Mouse (Mus musculus): ENCODE measurements around the gene Ubp1. TPM values are rescaled to one million over a fixed set of nuclear protein-coding genes. Genes with fewer than 3 reads are reported as not detected.

Ubp1 gene
- total and polyA plus RNA-seq, 3 experiments, result 25.7 to 33.9 (median 26.0) TPM

- no peaks in the 10 kb centered on the region for H3K4me1 ChIP-seq (ENCODE audit: control insufficient read depth, insufficient read depth, low read length)
- intact Hi-C loops (cut with DNase I), result no loop called here
- no peak for DNase-seq
- no peaks in the 10 kb centered on the region for H3K27me3 ChIP-seq (ENCODE audit: control insufficient read depth, insufficient read depth, low read length)
- H3K79me2 ChIP-seq (replicated peaks; ENCODE audit: control insufficient read depth, insufficient read depth, low read length), result no peaks in the 10 kb centered on the region
- no peak overlapping the region for H3K9ac ChIP-seq (ENCODE audit: low read depth, low read length)
- H3K36me3 ChIP-seq (ENCODE audit: control insufficient read depth, insufficient read depth, low read length), result no peaks in the 10 kb centered on the region; the same call in 1 of the 2 replicates
- no peak overlapping the region for H3K27ac ChIP-seq
- H3K4me3 ChIP-seq, result no peak overlapping the region
- TF ChIP-seq CTCF (IDR thresholded peaks at IDR 0.05) (no peak), EP300 (IDR thresholded peaks at IDR 0.05; ENCODE audit: insufficient read depth, low read depth, low read length) (no peak), POLR2A (IDR thresholded peaks at IDR 0.05; ENCODE audit: insufficient read depth, low read depth, low read length) (no peak)
Measured at GRCm38 (mm10) chr9:113963718-113964117, 33.0 kb downstream of the Ubp1 start.

DNA sequence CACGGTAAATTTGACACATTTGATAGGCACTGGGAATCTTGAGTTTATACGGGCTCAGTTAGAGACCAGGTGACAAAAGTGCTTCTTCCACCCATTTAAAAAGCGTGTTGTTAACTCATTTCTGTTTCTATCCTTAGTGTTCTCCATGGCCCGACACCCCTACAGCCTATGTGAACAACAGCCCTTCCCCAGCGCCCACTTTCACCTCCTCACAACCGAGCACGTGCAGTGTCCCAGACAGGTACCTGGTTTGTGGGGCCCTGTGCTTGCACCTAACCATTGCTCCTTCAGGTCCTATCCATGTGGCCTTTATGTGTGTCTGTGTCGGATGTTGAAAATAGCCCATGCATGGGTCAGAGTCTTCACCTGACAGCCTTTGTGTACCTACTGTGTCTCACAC, 33.7 kb downstream of the Ubp1 start:
- TF ChIP-seq CTCF (IDR thresholded peaks at IDR 0.05), result no peak
- intact Hi-C loops (cut with DNase I), result no loop called here
- no peak overlapping the region for H3K27ac ChIP-seq
- DNase-seq, result no peak
- no peaks in the 10 kb centered on the region for H3K27me3 ChIP-seq (ENCODE audit: control insufficient read depth, insufficient read depth, low read length)
- no peaks in the 10 kb centered on the region; the same call in 1 of the 2 replicates for H3K36me3 ChIP-seq (ENCODE audit: control insufficient read depth, insufficient read depth, low read length)
- H3K4me1 ChIP-seq (ENCODE audit: control insufficient read depth, insufficient read depth, low read length), result no peaks in the 10 kb centered on the region
- WGBS, result 92% methylated on average over 8 of the region's 8 CpGs
- H3K79me2 ChIP-seq (replicated peaks; ENCODE audit: control insufficient read depth, insufficient read depth, low read length), result no peaks in the 10 kb centered on the region
- H3K9ac ChIP-seq (ENCODE audit: low read depth, low read length), result no peak overlapping the region
- H3K4me3 ChIP-seq, result no peak overlapping the region

DNA sequence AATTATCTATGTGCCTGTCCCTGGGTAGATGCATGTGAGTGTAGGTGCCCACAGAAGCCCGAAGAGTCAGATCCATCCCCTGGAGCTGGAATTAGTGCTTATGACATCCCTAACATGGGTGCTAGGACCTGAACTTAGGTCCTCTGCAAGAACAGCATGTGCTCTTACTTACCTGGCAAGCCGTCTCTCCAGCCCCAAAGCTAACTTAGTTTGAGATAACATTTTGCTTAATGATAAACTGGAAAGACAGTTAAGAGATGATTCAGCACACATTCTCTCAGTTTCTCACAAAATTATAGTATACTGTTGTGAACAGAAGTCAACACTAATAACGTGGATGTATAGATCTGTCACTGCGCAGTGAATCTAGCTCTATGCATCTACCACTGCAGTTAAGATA, 36.1 kb downstream of the Ubp1 start:
- TF ChIP-seq POLR2A (IDR thresholded peaks at IDR 0.05; ENCODE audit: insufficient read depth, low read depth, low read length) (no peak), CTCF (IDR thresholded peaks at IDR 0.05) (no peak), EP300 (IDR thresholded peaks at IDR 0.05; ENCODE audit: insufficient read depth, low read depth, low read length) (no peak)
- Histone ChIP-seq H3K27me3 (ENCODE audit: control insufficient read depth, insufficient read depth, low read length) (no peaks in the 10 kb centered on the region), H3K27ac (no peak overlapping the region), H3K36me3 (ENCODE audit: control insufficient read depth, insufficient read depth, low read length) (no peaks in the 10 kb centered on the region), H3K79me2 (replicated peaks; ENCODE audit: control insufficient read depth, insufficient read depth, low read length) (no peaks in the 10 kb centered on the region; the same call in 1 of the 2 replicates), H3K9ac (ENCODE audit: low read depth, low read length) (no peak overlapping the region), H3K4me3 (no peak overlapping the region), H3K4me1 (ENCODE audit: control insufficient read depth, insufficient read depth, low read length) (no peaks in the 10 kb centered on the region)
- no peak for DNase-seq
- intact Hi-C loops (cut with DNase I), result no loop called here
- WGBS, result 89% methylated on average over 4 of the region's 4 CpGs

GRCm38 (mm10) chr9:113968967-113969366, 38.2 kb downstream of the Ubp1 start:
- 80% methylated on average over 7 of the region's 7 CpGs for WGBS
- intact Hi-C loops (cut with DNase I), result no loop called here
- DNase-seq, result no peak
- Histone ChIP-seq H3K27me3 (ENCODE audit: control insufficient read depth, insufficient read depth, low read length) (no peaks in the 10 kb centered on the region), H3K79me2 (replicated peaks; ENCODE audit: control insufficient read depth, insufficient read depth, low read length) (no peaks in the 10 kb centered on the region; the same call in 1 of the 2 replicates), H3K4me3 (no peak overlapping the region), H3K27ac (no peak overlapping the region), H3K36me3 (ENCODE audit: control insufficient read depth, insufficient read depth, low read length) (no peaks in the 10 kb centered on the region), H3K9ac (ENCODE audit: low read depth, low read length) (no peak overlapping the region), H3K4me1 (ENCODE audit: control insufficient read depth, insufficient read depth, low read length) (no peaks in the 10 kb centered on the region)
- no peak for TF ChIP-seq EP300 (IDR thresholded peaks at IDR 0.05; ENCODE audit: insufficient read depth, low read depth, low read length)
- no peak for TF ChIP-seq POLR2A (IDR thresholded peaks at IDR 0.05; ENCODE audit: insufficient read depth, low read depth, low read length)
- TF ChIP-seq CTCF (IDR thresholded peaks at IDR 0.05), result no peak

DNA sequence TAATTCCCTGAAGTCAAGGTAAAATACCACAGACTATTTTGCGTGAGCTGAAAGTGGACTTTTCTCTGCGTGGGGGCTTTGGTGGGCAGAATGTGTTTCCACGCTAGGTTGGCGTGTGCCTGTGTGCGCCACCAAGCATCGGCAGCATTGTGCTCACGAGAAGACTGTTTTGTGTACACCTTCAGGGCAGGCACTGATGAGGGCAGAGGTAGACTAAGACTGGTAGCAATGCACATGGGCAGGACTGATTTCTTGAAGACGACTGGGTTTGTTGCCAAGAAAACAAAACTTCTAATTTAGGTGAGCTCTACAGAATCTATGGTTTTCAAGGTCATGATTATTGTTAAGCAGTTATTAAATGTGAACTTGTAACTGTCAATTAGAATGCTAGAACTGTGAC, 38.7 kb downstream of the Ubp1 start:
- Histone ChIP-seq H3K27me3 (ENCODE audit: control insufficient read depth, insufficient read depth, low read length) (no peaks in the 10 kb centered on the region), H3K4me1 (ENCODE audit: control insufficient read depth, insufficient read depth, low read length) (no peaks in the 10 kb centered on the region), H3K36me3 (ENCODE audit: control insufficient read depth, insufficient read depth, low read length) (no peaks in the 10 kb centered on the region), H3K79me2 (replicated peaks; ENCODE audit: control insufficient read depth, insufficient read depth, low read length) (no peaks in the 10 kb centered on the region; the same call in 1 of the 2 replicates), H3K9ac (ENCODE audit: low read depth, low read length) (no peak overlapping the region), H3K4me3 (no peak overlapping the region), H3K27ac (no peak overlapping the region)
- TF ChIP-seq EP300 (IDR thresholded peaks at IDR 0.05; ENCODE audit: insufficient read depth, low read depth, low read length) (no peak), CTCF (IDR thresholded peaks at IDR 0.05) (no peak), POLR2A (IDR thresholded peaks at IDR 0.05; ENCODE audit: insufficient read depth, low read depth, low read length) (no peak)
- 94% methylated on average over 8 of the region's 8 CpGs for WGBS
- intact Hi-C loops (cut with DNase I), result no loop called here
- DNase-seq, result no peak

DNA sequence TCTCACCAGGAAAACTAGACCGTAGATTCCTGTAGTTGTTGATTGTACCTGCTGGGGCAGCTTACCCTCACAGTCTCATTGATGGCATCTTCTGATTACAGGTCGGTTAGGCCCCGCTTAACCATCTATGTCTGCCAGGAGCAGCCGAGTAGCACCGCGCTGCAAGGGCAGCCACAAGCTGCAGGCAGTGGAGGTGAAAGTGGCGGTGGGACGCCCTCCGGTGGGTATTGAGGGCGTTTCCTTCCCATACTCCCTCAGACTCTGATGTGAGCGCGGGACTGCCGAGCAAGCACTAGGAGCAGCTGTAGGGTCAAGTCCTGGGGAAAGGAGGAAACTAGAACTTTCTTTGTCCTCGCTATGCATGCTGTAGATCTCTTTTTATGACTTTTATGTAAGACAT, 39.3 kb downstream of the Ubp1 start:
- H3K36me3 ChIP-seq (ENCODE audit: control insufficient read depth, insufficient read depth, low read length), result no peaks in the 10 kb centered on the region
- no peaks in the 10 kb centered on the region for H3K4me1 ChIP-seq (ENCODE audit: control insufficient read depth, insufficient read depth, low read length)
- DNase-seq, result no peak
- H3K4me3 ChIP-seq, result no peak overlapping the region
- TF ChIP-seq POLR2A (IDR thresholded peaks at IDR 0.05; ENCODE audit: insufficient read depth, low read depth, low read length), result no peak
- TF ChIP-seq CTCF (IDR thresholded peaks at IDR 0.05), result 0 out of 2 replicates have a peak, but pooled peaks have one; percentile 2
- TF ChIP-seq EP300 (IDR thresholded peaks at IDR 0.05; ENCODE audit: insufficient read depth, low read depth, low read length), result no peak
- 92% methylated on average over 14 of the region's 14 CpGs for WGBS
- H3K27me3 ChIP-seq (ENCODE audit: control insufficient read depth, insufficient read depth, low read length), result no peaks in the 10 kb centered on the region
- intact Hi-C loops (cut with DNase I), result no loop called here
- H3K27ac ChIP-seq, result no peak overlapping the region
- no peaks in the 10 kb centered on the region; the same call in 1 of the 2 replicates for H3K79me2 ChIP-seq (replicated peaks; ENCODE audit: control insufficient read depth, insufficient read depth, low read length)
- H3K9ac ChIP-seq (ENCODE audit: low read depth, low read length), result no peak overlapping the region
